Mouse (Mus musculus): ENCODE measurements around the gene Sars2. TPM values are rescaled to one million over a fixed set of nuclear protein-coding genes. Genes with fewer than 3 reads are reported as not detected.
"Not testable (repeated sequence)": the region's sequence is repeated elsewhere in the genome, so short reads cannot be mapped to it uniquely, and the experiment has no call there.

Gene Sars2
- 15.6 and 16.4 TPM in 2 replicates for polyA plus RNA-seq (2015; fragmentation: Nextera tagmentation; extraction: Ambion mirVana)

DNA sequence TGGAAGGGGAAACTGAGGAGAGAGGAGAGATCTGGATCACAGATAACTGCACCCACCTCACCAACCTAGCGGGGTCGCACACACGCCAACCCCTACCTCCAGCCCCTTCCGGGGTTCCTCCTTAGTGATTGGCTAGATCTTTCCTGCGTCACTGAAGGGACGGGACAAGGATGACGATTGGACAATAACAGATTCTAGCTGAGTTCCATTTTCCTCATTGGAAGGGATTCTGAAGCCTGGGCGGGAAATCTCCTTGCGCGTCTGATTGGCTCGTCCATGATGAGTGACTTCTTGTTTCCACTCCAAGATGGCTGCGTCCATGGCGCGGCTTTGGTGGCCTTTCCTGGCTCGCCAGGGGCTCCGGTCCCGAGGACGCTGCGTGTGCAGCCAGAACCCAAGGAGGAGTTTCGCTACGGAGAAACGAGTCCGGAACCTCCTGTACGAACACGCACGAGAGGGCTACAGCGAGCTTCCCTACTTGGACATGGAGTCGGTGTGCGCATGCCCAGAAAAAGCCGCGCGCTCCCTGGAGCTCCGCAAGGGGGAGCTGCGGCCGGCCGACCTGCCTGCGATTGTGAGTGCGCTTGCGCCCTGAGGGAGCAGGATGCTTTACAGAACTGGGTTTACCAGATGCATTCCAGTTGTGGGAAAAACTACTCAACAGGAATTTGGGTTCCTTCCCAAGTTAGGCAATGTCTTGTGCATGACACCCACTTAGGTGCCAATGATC, at the start of gene Sars2, which contains the start of gene Mrps12:
Sars2 (plus strand) TSS at position 284 of the 730 bp plus-strand sequence.
Mrps12 (minus strand) TSS at position 112 of the 730 bp plus-strand sequence.
- peak within 1 kb of the TSS; percentile 66 for H3K4me3 ChIP-seq (ENCODE audit: low read depth, low read length)
- WGBS: under 1% methylated on average over 39 of the region's 39 CpGs

DNA sequence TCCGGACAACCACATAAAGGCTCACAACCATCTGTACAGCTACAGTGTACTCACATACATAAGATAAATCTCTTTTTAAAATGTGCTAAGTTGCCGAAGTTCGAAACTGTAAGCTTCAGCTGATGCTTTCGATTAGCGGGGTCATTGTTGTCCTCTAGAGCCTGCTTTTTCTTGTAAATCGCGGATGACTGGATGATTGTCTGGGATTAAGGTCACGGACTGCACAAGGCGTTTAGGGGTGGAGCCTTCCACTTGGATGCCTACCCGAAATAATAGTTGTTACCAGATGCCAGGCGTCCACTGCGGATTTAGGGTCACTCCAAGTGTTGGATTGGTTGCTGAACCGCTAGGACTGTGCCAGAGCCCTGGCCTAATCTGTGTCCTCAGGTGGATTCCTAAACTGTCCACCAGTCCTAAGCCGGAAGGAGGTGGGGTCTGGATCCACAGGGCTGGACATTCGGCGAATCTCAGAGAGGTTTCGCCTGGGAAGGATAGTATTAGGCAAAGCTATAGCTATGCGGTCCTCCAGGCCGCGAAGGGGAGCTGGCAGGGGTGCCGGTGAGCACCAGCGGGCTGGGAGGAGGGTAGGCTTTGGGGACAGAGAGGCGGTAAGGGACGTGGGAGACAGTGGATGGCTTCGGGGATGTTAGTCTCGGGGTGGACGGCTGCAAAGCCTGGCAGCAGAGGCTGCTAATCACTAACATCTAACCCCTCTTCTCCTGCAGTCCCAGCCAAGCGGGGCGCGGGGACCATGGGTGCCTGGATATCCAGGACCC, 49.1 kb upstream of the Sars2 start, which contains the start of gene Fbxo27:
Fbxo27 (plus strand) TSS at position 305 of the 776 bp plus-strand sequence.
- ATAC-seq: peak; percentile 85
- Histone ChIP-seq H3K27me3 (ENCODE audit: control insufficient read depth, insufficient read depth, low read depth, low read length) (no peaks in the 10 kb centered on the region), H3K4me1 (ENCODE audit: control insufficient read depth, insufficient read depth, low read length) (peaks cover 5% of the 10 kb centered on the region), H3K4me3 (ENCODE audit: low read depth, low read length) (peak within 1 kb of the TSS; percentile 55), H3K36me3 (ENCODE audit: control insufficient read depth, insufficient read depth, low read length) (0 out of 2 replicates have a peak, but pooled peaks cover 2% of the 10 kb centered on the region), H3K9me3 (replicated peaks; ENCODE audit: control insufficient read depth, low read length, poor library complexity, severe bottlenecking) (no peaks in the 10 kb centered on the region), H3K9ac (ENCODE audit: low read depth, low read length) (peak within 1 kb of the TSS; percentile 72), H3K4me2 (ENCODE audit: low read length) (peak within 1 kb of the TSS; percentile 69), H3K27ac (ENCODE audit: low read length) (peak within 1 kb of the TSS; percentile 38)
- 18% methylated on average over 30 of the region's 30 CpGs for WGBS

More for the DNA sequence above, at the start of gene Sars2, which contains the start of gene Mrps12:
- H3K4me2 ChIP-seq (ENCODE audit: low read length): peak within 1 kb of the TSS; percentile 72
- H3K9ac ChIP-seq (ENCODE audit: low read depth, low read length): peak within 1 kb of the TSS; percentile 69
- no peaks in the 10 kb centered on the region for H3K9me3 ChIP-seq (replicated peaks; ENCODE audit: control insufficient read depth, low read length, poor library complexity, severe bottlenecking)
- peak within 1 kb of the TSS; percentile 91 for H3K27ac ChIP-seq (ENCODE audit: low read length)
- peaks cover 7% of the 10 kb centered on the region for H3K4me1 ChIP-seq (ENCODE audit: control insufficient read depth, insufficient read depth, low read length)
- peak; percentile 99 for ATAC-seq
- H3K27me3 ChIP-seq (ENCODE audit: control insufficient read depth, insufficient read depth, low read depth, low read length): no peaks in the 10 kb centered on the region
- H3K36me3 ChIP-seq (ENCODE audit: control insufficient read depth, insufficient read depth, low read length): peaks cover 9% of the 10 kb centered on the region; the same call in 1 of the 2 replicates

DNA sequence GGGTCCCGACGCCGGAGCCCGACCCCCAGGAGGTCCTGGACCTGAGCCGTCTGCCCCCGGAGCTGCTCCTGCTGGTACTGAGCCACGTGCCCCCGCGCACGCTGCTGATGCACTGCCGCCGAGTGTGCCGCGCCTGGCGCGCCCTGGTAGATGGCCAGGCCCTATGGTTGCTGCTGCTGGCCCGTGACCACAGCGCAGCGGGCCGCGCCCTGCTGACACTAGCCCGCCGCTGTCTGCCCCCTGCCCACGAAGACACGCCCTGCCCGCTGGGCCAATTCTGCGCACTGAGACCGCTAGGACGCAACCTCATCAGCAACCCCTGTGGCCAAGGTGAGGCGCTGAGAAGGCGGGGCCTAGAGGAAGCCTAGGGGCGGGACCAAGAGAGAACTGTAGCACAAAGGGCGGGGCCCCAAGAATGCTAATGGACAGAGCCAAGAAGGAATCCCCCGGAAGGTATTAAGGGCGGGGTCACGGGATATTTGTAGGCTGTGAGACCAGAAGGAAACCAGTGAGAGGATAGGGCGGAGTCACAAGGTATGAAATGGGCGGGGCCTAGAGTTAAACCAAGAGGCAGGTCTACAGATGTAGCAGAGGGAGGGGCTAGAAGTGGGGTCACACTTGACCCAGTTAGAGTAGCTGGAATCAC, 48.3 kb upstream of the Sars2 start:
- H3K27me3 ChIP-seq (ENCODE audit: control insufficient read depth, insufficient read depth, low read depth, low read length): no peaks in the 10 kb centered on the region
- peak overlapping the region; percentile 69 for H3K4me2 ChIP-seq (ENCODE audit: low read length)
- peak; percentile 88 for ATAC-seq
- peak overlapping the region; percentile 55 for H3K4me3 ChIP-seq (ENCODE audit: low read depth, low read length)
- peaks cover 5% of the 10 kb centered on the region for H3K4me1 ChIP-seq (ENCODE audit: control insufficient read depth, insufficient read depth, low read length)
- under 1% methylated on average over 38 of the region's 38 CpGs for WGBS
- peak overlapping the region; percentile 72 for H3K9ac ChIP-seq (ENCODE audit: low read depth, low read length)
- no peaks in the 10 kb centered on the region for H3K9me3 ChIP-seq (replicated peaks; ENCODE audit: control insufficient read depth, low read length, poor library complexity, severe bottlenecking)
- peak overlapping the region; percentile 38 for H3K27ac ChIP-seq (ENCODE audit: low read length)
- 0 out of 2 replicates have a peak, but pooled peaks cover 2% of the 10 kb centered on the region for H3K36me3 ChIP-seq (ENCODE audit: control insufficient read depth, insufficient read depth, low read length)

DNA sequence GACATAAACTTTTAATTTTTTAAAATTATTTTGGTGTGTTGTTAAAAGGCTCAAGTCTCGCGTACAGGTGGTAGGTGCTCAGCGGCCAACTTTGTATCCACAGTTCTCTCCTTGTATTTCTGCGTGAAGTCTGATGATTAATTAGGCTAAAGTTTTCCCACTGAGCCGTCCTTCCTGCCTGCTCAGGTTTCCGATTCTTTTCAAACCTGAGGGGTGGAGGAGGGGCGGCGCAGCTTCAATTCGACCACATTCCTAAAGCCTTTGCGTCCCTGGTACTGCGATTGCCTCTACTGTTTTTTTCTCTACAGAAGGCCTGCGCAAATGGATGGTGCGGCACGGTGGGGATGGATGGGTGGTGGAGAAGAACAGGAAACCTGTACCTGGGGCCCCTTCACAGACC, 47.4 kb upstream of the Sars2 start:
- Histone ChIP-seq H3K4me2 (ENCODE audit: low read length) (peak overlapping the region; percentile 69), H3K4me3 (ENCODE audit: low read depth, low read length) (no peak overlapping the region; the same call in 1 of the 2 replicates)
- WGBS: 7% methylated on average over 14 of the region's 14 CpGs

DNA sequence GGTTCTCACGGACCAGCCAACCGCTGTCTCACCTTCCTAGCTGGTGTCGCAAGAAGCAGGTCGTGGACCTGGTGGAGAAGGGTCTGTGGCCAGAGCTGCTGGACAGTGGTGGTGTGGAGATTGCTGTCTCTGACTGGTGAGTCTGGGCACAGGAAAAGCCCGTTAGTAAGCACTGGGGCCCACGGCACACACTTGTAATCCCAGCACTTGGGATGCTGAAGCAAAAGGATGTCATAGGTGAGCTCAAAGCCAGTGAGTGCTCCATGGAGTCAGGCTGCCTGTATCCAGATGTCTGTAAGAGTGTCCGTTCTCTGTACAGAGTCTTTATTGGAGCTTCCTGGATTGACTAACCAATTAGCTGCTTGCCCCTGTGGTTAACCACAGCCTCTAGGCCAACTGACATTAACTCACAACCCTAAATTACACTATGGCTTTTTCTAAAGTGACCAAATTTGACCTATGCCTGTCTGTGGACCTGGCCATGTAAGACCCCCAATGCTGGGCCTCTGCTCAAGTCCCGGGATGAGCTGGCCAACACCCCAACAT, 46.8 kb upstream of the Sars2 start:
- no peak for ATAC-seq
- WGBS: 58% methylated on average over 8 of the region's 8 CpGs
- peaks cover 5% of the 10 kb centered on the region for H3K4me1 ChIP-seq (ENCODE audit: control insufficient read depth, insufficient read depth, low read length)

More for the DNA sequence above, 47.4 kb upstream of the Sars2 start:
- ATAC-seq: no peak
- peaks cover 5% of the 10 kb centered on the region for H3K4me1 ChIP-seq (ENCODE audit: control insufficient read depth, insufficient read depth, low read length)
- H3K27me3 ChIP-seq (ENCODE audit: control insufficient read depth, insufficient read depth, low read depth, low read length): no peaks in the 10 kb centered on the region
- no peak overlapping the region for H3K9ac ChIP-seq (ENCODE audit: low read depth, low read length)
- no peaks in the 10 kb centered on the region for H3K9me3 ChIP-seq (replicated peaks; ENCODE audit: control insufficient read depth, low read length, poor library complexity, severe bottlenecking)
- no peak overlapping the region for H3K27ac ChIP-seq (ENCODE audit: low read length)
- H3K36me3 ChIP-seq (ENCODE audit: control insufficient read depth, insufficient read depth, low read length): 0 out of 2 replicates have a peak, but pooled peaks cover 2% of the 10 kb centered on the region

DNA sequence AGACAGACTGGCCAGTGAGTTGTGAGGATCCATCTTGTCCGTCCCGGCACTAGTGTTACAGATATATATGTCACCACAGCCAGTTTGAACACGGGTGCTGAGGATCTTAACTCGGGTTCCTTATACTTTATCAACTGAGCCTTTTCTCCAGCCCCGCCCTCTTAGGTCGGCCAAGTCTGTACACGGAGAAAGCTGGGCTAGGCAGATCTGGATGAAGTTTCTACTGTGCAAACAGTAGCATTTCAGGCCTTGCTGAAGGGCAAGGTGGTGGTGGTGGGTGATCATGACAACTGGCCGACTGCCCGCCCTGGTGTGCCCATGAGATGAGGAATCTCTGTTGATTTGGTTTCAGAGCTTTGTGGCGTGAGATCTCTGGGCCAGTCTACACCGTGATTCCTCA, 44.5 kb upstream of the Sars2 start:
- H3K4me1 ChIP-seq (ENCODE audit: control insufficient read depth, insufficient read depth, low read length): peaks cover 5% of the 10 kb centered on the region
- no peak overlapping the region for H3K4me2 ChIP-seq (ENCODE audit: low read length)
- no peaks in the 10 kb centered on the region for H3K27me3 ChIP-seq (ENCODE audit: control insufficient read depth, insufficient read depth, low read depth, low read length)
- H3K9ac ChIP-seq (ENCODE audit: low read depth, low read length): no peak overlapping the region
- no peak overlapping the region for H3K27ac ChIP-seq (ENCODE audit: low read length)
- H3K9me3 ChIP-seq (replicated peaks; ENCODE audit: control insufficient read depth, low read length, poor library complexity, severe bottlenecking): no peaks in the 10 kb centered on the region
- H3K4me3 ChIP-seq (ENCODE audit: low read depth, low read length): no peak overlapping the region
- 92% methylated on average over 11 of the region's 11 CpGs for WGBS
- 0 out of 2 replicates have a peak, but pooled peaks cover 2% of the 10 kb centered on the region for H3K36me3 ChIP-seq (ENCODE audit: control insufficient read depth, insufficient read depth, low read length)
- ATAC-seq: no peak

More for the DNA sequence above, 46.8 kb upstream of the Sars2 start:
- Histone ChIP-seq H3K27me3 (ENCODE audit: control insufficient read depth, insufficient read depth, low read depth, low read length) (no peaks in the 10 kb centered on the region), H3K4me3 (ENCODE audit: low read depth, low read length) (no peak overlapping the region), H3K27ac (ENCODE audit: low read length) (no peak overlapping the region), H3K9me3 (replicated peaks; ENCODE audit: control insufficient read depth, low read length, poor library complexity, severe bottlenecking) (no peaks in the 10 kb centered on the region), H3K4me2 (ENCODE audit: low read length) (no peak overlapping the region), H3K36me3 (ENCODE audit: control insufficient read depth, insufficient read depth, low read length) (0 out of 2 replicates have a peak, but pooled peaks cover 2% of the 10 kb centered on the region), H3K9ac (ENCODE audit: low read depth, low read length) (no peak overlapping the region)

DNA sequence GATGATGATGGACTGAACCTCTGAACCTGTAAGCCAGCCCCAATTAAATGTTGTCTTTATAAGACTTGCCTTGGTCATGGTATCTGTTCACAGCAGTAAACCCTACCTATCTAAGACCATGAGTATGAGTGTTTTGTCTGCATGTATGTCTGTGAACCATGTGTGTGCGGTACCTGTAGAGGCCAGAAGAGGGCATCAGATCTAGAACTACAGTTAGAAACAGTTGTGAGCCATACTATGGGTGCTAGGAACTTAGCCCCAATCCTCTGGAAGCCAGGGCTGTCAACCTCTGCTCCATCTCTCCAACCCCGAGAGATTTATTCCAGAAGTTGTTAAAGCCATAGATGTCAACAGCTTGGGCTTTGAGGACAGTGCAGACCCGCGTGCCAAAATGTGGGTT, 41.5 kb upstream of the Sars2 start:
- H3K27ac ChIP-seq (ENCODE audit: low read length): no peak overlapping the region
- WGBS: 97% methylated on average over 4 of the region's 4 CpGs
- H3K4me3 ChIP-seq (ENCODE audit: low read depth, low read length): no peak overlapping the region
- ATAC-seq: no peak
- no peaks in the 10 kb centered on the region for H3K4me1 ChIP-seq (ENCODE audit: control insufficient read depth, insufficient read depth, low read length)
- H3K9me3 ChIP-seq (replicated peaks; ENCODE audit: control insufficient read depth, low read length, poor library complexity, severe bottlenecking): no peaks in the 10 kb centered on the region
- H3K9ac ChIP-seq (ENCODE audit: low read depth, low read length): no peak overlapping the region
- H3K4me2 ChIP-seq (ENCODE audit: low read length): no peak overlapping the region
- H3K36me3 ChIP-seq (ENCODE audit: control insufficient read depth, insufficient read depth, low read length): 0 out of 2 replicates have a peak, but pooled peaks cover 2% of the 10 kb centered on the region
- no peaks in the 10 kb centered on the region for H3K27me3 ChIP-seq (ENCODE audit: control insufficient read depth, insufficient read depth, low read depth, low read length)

DNA sequence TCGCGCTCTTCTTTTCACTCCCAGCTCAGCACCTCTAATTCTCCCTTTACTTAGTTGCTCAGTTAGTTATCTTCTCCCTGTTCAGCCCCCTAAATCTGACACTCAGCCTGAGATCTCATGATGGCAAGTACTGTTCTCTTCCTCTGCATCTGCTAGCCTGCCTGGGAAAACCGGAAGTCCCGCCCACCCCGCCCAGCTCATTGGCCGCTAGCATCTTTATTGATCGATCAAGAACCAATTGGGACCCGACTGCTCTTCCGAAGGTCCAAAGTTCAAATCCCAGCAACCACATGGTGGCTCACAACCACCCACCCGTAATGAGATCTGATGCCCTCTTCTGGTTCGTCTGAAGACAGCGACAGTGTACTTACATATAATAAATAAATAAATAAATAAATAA, 40.5 kb upstream of the Sars2 start:
- WGBS: 96% methylated on average over 12 of the region's 12 CpGs
- not testable (repeated sequence) for ATAC-seq; H3K4me3 ChIP-seq (ENCODE audit: low read depth, low read length); H3K27ac ChIP-seq (ENCODE audit: low read length); H3K4me2 ChIP-seq (ENCODE audit: low read length); H3K36me3 ChIP-seq (ENCODE audit: control insufficient read depth, insufficient read depth, low read length); H3K9ac ChIP-seq (ENCODE audit: low read depth, low read length); H3K27me3 ChIP-seq (ENCODE audit: control insufficient read depth, insufficient read depth, low read depth, low read length); H3K9me3 ChIP-seq (replicated peaks; ENCODE audit: control insufficient read depth, low read length, poor library complexity, severe bottlenecking); H3K4me1 ChIP-seq (ENCODE audit: control insufficient read depth, insufficient read depth, low read length)

All from midbrain, embryonic 16.5 days (tissue).